Mouse (Mus musculus) embryonic fibroblast, embryonic 13.5 days (primary cell): ENCODE results near the gene Espl1. TPM values are rescaled to one million over a fixed set of nuclear protein-coding genes. Genes with fewer than 3 reads are reported as not detected.

Source experiments
- H3K27ac ChIP-seq: 2 replicates; pipeline ENCODE4 v1.5.1; 2012; ENCODE audit warnings: low read length, control low read depth, inconsistent platforms; ENCODE audit not compliant: insufficient read depth
- H3K4me1 ChIP-seq: 2 replicates; pipeline ENCODE4 v1.6.1; 2011; ENCODE audit warnings: low read length; ENCODE audit not compliant: control insufficient read depth, insufficient read depth
- H3K4me3 ChIP-seq: 2 replicates; pipeline ENCODE4 v1.5.1; 2011; ENCODE audit warnings: mild to moderate bottlenecking, control low read depth, low read length; ENCODE audit not compliant: insufficient read depth
- CTCF ChIP-seq: IDR thresholded peaks from 2 replicates; pipeline ENCODE4 v1.5.1; 2011; ENCODE audit warnings: mild to moderate bottlenecking, control low read depth, low read length, moderate library complexity, borderline replicate concordance; ENCODE audit not compliant: insufficient read depth
- POLR2A ChIP-seq: IDR thresholded peaks from 2 replicates; pipeline ENCODE4 v1.6.1; 2011; ENCODE audit warnings: low read depth, mild to moderate bottlenecking, control low read depth, low read length, moderate library complexity
- polyA plus RNA-seq: library from polyadenylated mRNA; stranded (reverse); fragments of >200 nt; gene quantifications from 2 replicates; pipeline ENCODE4 v1.2.4, GENCODE M21; 2011; ENCODE audit warnings: low read depth; ENCODE audit not compliant: missing spikeins, insufficient read length

Gene Espl1
- polyA plus RNA-seq, 1 experiment: 14.5 TPM

DNA sequence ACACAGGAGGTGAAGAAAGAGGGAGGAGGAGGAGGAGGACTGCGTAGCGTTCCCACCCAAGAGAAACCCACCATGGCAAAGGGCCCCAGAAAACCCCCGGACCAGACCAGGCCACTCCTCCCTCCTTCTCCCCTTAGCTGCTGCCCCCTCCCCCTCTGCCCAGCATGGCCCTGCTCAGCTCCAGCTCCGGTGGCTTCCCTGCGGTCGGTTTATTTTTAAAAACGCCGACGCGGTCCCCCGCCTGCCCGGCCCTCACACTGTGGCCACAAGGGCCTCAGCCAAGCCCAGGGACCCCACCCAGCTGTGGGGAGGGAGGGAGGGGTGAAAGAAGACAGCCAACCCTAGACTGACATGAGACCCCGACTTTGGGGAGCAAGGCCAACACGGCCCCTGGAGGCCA is 66.6 kb downstream of the Espl1 start:
- H3K4me1 ChIP-seq: no peaks in the 10 kb centered on the region; the same call in 1 of the 2 replicates
- no peak for TF ChIP-seq CTCF
- no peak for TF ChIP-seq POLR2A
- no peak overlapping the region for H3K4me3 ChIP-seq
- H3K27ac ChIP-seq: no peak overlapping the region

DNA sequence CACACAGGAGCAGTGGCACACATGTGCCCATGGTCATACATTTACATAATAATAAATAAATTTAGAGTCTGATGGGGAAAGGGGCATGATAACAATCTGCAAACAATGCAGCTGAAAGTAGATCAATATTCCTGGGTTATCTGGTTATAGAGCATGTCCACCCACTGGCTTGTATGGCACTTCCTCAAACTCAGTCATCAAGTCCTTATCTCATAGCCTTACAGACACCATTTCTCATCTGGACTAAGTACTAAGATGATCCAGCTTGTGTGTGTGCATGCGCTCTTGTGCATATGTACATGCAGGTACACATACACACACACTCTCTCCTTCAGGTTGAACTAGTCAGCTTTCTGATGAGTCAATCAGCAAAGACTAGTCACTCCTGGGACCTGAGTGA is 68.6 kb downstream of the Espl1 start:
- no peak for TF ChIP-seq POLR2A
- no peak for TF ChIP-seq CTCF
- Histone ChIP-seq H3K27ac (no peak overlapping the region), H3K4me1 (no peaks in the 10 kb centered on the region), H3K4me3 (no peak overlapping the region)

GRCm38 (mm10) chr15:102366238-102366637 is 70.2 kb downstream of the Espl1 start:
- Histone ChIP-seq H3K27ac (no peak overlapping the region), H3K4me3 (no peak overlapping the region), H3K4me1 (no peaks in the 10 kb centered on the region)
- no peak for TF ChIP-seq POLR2A
- TF ChIP-seq CTCF: no peak

- no peak within 1 kb of the TSS for H3K27ac ChIP-seq
- TF ChIP-seq POLR2A (no peak), CTCF (no peak)
- H3K4me1 ChIP-seq: no peaks in the 10 kb centered on the region
- H3K4me3 ChIP-seq: no peak within 1 kb of the TSS
Measured at GRCm38 (mm10) chr15:102366733-102367344, 70.8 kb downstream of the Espl1 start, which contains the start of gene Sp7. TSS of gene Sp7 (minus strand) at chr15:102367182.

DNA sequence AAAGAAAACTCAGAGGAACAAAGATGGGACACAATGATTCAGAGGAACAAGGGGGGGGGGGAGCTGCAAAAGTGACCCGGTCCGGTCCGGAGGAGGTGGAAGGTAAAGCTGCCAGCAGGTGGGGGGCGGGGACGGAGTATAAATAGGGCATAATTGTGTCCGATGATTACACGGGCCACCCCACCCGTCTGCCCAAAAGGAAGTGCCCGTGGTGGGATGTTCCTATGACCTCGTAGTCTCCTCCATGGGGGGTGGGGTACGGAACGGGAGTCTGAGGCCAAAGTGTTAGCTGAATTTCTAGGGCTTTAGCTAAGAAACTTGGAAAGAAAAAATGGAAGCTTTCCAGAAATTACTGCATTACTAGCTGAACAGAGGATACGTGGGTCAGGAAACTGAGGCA is 73.9 kb downstream of the Espl1 start:
- H3K27ac ChIP-seq: no peak overlapping the region
- TF ChIP-seq CTCF: no peak
- no peak for TF ChIP-seq POLR2A
- no peaks in the 10 kb centered on the region for H3K4me1 ChIP-seq
- H3K4me3 ChIP-seq: no peak overlapping the region

DNA sequence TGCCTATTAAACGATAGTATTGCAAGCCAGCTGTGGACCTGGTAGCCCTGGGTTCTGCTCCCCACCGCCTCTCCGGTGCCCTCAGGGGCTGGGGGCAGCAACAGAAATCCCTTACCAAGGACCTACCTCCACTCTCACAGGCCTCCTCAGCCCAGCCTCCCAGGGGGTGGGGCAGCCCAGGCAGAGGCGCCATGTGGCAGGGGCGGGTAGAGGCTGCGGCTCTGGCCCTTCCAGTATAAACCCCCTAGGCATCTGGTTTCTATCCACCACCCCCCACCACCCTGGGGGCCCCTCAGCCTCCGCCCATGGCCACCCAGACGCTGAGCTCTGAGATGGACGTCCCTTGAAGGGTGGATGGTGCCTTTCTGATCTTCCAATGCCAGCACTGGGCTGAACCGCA is 74.7 kb downstream of the Espl1 start:
- no peak overlapping the region for H3K4me3 ChIP-seq
- no peaks in the 10 kb centered on the region for H3K4me1 ChIP-seq
- no peak for TF ChIP-seq POLR2A
- TF ChIP-seq CTCF: no peak
- H3K27ac ChIP-seq: no peak overlapping the region

Other genes with a start within 250 kb of the Espl1 start
- 309 and 317 TPM in 2 replicates for gene Eif4b, start 222.5 kb upstream of the Espl1 start, polyA plus RNA-seq
- gene Tns2, start 195.9 kb upstream of the Espl1 start, polyA plus RNA-seq: 61.8 and 71.1 TPM in 2 replicates
- 35.5 and 36.0 TPM in 2 replicates for gene Spryd3, start 160.0 kb upstream of the Espl1 start, polyA plus RNA-seq
- gene Igfbp6, start 151.9 kb upstream of the Espl1 start, polyA plus RNA-seq: 43.0 and 55.0 TPM in 2 replicates
- 1.3 and 2.6 TPM in 2 replicates for gene Soat2, start 145.7 kb upstream of the Espl1 start, polyA plus RNA-seq
- 40.9 and 49.5 TPM in 2 replicates for gene Zfp740, start 93.0 kb upstream of the Espl1 start, polyA plus RNA-seq
- gene Csad, start 91.5 kb upstream of the Espl1 start, polyA plus RNA-seq: 36.5 and 42.7 TPM in 2 replicates
- 0.51 TPM in 1 of 2 replicates, not detected in the other for gene Itgb7, start 64.3 kb upstream of the Espl1 start, polyA plus RNA-seq
- 70.6 and 91.2 TPM in 2 replicates for gene Rarg, start 38.7 kb upstream of the Espl1 start, polyA plus RNA-seq
- gene Gm9918, start 25.7 kb upstream of the Espl1 start, polyA plus RNA-seq: 0.30 TPM in 1 of 2 replicates, not detected in the other
- 47.3 and 55.8 TPM in 2 replicates for gene Mfsd5, start 16.8 kb upstream of the Espl1 start, polyA plus RNA-seq
- 239 and 257 TPM in 2 replicates for gene Pfdn5, start 29.9 kb downstream of the Espl1 start, polyA plus RNA-seq
- gene Myg1, start 35.4 kb downstream of the Espl1 start, polyA plus RNA-seq: 35.7 and 42.8 TPM in 2 replicates
- gene Aaas, start 54.5 kb downstream of the Espl1 start, polyA plus RNA-seq: 107 and 109 TPM in 2 replicates
- 0.52 and 1.1 TPM in 2 replicates for gene Sp7, start 70.9 kb downstream of the Espl1 start, polyA plus RNA-seq
- 42.6 and 51.9 TPM in 2 replicates for gene Sp1, start 109.9 kb downstream of the Espl1 start, polyA plus RNA-seq
- not detected in 2 replicates for gene Amhr2, start 149.1 kb downstream of the Espl1 start, polyA plus RNA-seq
- gene Prr13, start 162.8 kb downstream of the Espl1 start, polyA plus RNA-seq: 127 and 155 TPM in 2 replicates
- 653 and 702 TPM in 2 replicates for gene Pcbp2, start 174.3 kb downstream of the Espl1 start, polyA plus RNA-seq
- not detected in 2 replicates for gene Gm10337, start 207.5 kb downstream of the Espl1 start, polyA plus RNA-seq
- gene Map3k12, start 220.8 kb downstream of the Espl1 start, polyA plus RNA-seq: 19.1 and 20.9 TPM in 2 replicates
- gene Tarbp2, start 221.9 kb downstream of the Espl1 start, polyA plus RNA-seq: 39.5 and 44.5 TPM in 2 replicates
- 1.2 and 1.4 TPM in 2 replicates for gene Npff, start 228.7 kb downstream of the Espl1 start, polyA plus RNA-seq